Mouse (Mus musculus): ENCODE measurements around the gene Hnf4a. TPM values are rescaled to one million over a fixed set of nuclear protein-coding genes. Genes with fewer than 3 reads are reported as not detected.

Gene Hnf4a
- polyA plus RNA-seq, 1 experiment from 2014 or later: 0.07 TPM

DNA sequence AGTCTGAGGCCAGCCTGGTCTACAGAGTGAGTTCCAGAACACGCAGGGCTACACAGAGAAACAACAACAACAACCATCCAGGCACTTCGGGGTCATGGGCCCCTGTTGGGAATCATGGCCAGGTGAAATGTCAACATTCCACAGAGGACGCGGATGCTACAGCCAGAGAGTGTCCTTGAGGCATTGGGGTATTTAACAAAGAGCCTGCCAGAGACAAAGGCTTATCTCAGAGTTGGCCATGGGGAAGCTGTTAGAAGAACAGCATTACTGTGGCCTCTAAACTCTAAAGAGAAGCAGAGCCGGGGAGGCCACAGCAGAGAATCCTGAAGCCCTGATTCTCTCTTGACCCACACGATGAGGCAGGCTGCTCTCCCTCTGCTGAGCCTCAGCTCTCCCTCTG is 37.7 kb upstream of the Hnf4a start:
- H3K36me3 ChIP-seq: peaks cover 8% of the 10 kb centered on the region; the same call in 1 of the 2 replicates
- H3K9me3 ChIP-seq: no peaks in the 10 kb centered on the region
- no peak overlapping the region for H3K4me3 ChIP-seq
- ATAC-seq (ENCODE audit: borderline replicate concordance, extremely low read depth, low FRiP score, low TSS enrichment): no peak
- no peak overlapping the region for H3K4me2 ChIP-seq
- WGBS: 84% methylated on average over 6 of the region's 6 CpGs
- no peak overlapping the region for H3K27ac ChIP-seq
- H3K9ac ChIP-seq: no peak overlapping the region
- no peaks in the 10 kb centered on the region for H3K27me3 ChIP-seq
- H3K4me1 ChIP-seq: peaks cover 8% of the 10 kb centered on the region

DNA sequence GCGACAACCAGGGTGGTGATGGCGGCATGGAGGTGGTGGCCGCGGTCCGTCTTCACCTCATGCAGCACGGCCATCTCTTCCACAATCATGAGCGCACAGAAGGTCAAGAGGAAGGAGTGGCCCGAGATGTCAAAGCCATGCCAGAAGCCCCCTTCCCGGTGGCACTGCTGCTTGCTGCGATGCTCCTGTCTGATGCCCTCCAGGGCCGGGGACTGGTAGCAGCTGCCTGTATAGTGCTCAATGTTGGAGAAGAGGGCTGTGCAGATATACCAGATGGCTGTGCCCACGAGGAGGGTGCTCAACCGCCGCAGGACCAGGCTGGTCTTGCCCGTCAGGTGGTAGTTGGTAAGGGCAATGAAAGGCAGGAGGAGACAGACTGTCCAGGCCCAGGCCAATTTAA is 36.9 kb upstream of the Hnf4a start:
- Histone ChIP-seq H3K27me3 (no peaks in the 10 kb centered on the region), H3K36me3 (peaks cover 8% of the 10 kb centered on the region; the same call in 1 of the 2 replicates), H3K27ac (no peak overlapping the region), H3K4me1 (peaks cover 8% of the 10 kb centered on the region), H3K4me3 (no peak overlapping the region), H3K9ac (no peak overlapping the region), H3K4me2 (no peak overlapping the region), H3K9me3 (no peaks in the 10 kb centered on the region)
- WGBS: 91% methylated on average over 15 of the region's 15 CpGs
- no peak for ATAC-seq (ENCODE audit: borderline replicate concordance, extremely low read depth, low FRiP score, low TSS enrichment)

DNA sequence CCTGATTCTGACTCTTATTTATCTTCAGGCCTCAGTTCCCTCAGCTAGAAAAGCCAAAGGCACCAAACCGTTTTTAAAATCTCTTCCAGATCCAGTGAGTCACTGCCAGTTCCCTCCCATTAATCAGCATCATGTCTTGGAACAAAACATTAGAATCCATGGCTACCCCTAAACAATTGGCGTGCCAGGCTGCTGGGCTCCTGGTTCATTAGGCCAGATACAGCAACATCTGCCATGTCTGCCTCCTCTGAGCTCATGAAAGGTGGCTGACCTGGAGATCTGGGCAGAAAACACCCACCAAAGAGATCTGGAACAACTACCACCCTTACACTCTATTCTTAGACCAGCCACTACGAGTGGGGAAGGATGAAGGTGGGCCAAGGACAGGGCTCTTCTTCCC is 35.5 kb upstream of the Hnf4a start:
- ATAC-seq (ENCODE audit: borderline replicate concordance, extremely low read depth, low FRiP score, low TSS enrichment): no peak
- Histone ChIP-seq H3K4me1 (peaks cover 8% of the 10 kb centered on the region), H3K36me3 (peaks cover 8% of the 10 kb centered on the region; the same call in 1 of the 2 replicates), H3K4me3 (peak overlapping the region; percentile 86), H3K27me3 (no peaks in the 10 kb centered on the region), H3K9ac (0 out of 2 replicates have a peak overlapping the region, but pooled peaks have one; percentile 13), H3K9me3 (no peaks in the 10 kb centered on the region), H3K4me2 (peak overlapping the region; percentile 86), H3K27ac (no peak overlapping the region)
- 63% methylated on average over 3 of the region's 3 CpGs for WGBS

GRCm38 (mm10) chr2:163471710-163472465 is 34.7 kb upstream of the Hnf4a start:
- Histone ChIP-seq H3K9me3 (no peaks in the 10 kb centered on the region), H3K27ac (peak overlapping the region; percentile 66; the same call in 1 of the 2 replicates)
- WGBS: 3% methylated on average over 36 of the region's 36 CpGs

GRCm38 (mm10) chr2:163472466-163472851 is 34.1 kb upstream of the Hnf4a start, which contains the start of gene Fitm2:
Fitm2 (minus strand) TSS chr2:163472629.
- WGBS: 0% methylated on average over 27 of the region's 30 CpGs
- Histone ChIP-seq H3K4me2 (peak within 1 kb of the TSS; percentile 86), H3K4me3 (peak within 1 kb of the TSS; percentile 86), H3K36me3 (peaks cover 8% of the 10 kb centered on the region; the same call in 1 of the 2 replicates), H3K9me3 (no peaks in the 10 kb centered on the region), H3K4me1 (peaks cover 8% of the 10 kb centered on the region), H3K9ac (peak within 1 kb of the TSS; percentile 72), H3K27me3 (no peaks in the 10 kb centered on the region), H3K27ac (peak within 1 kb of the TSS; percentile 66; the same call in 1 of the 2 replicates)
- ATAC-seq (ENCODE audit: borderline replicate concordance, extremely low read depth, low FRiP score, low TSS enrichment): peak; percentile 90

More at GRCm38 (mm10) chr2:163471710-163472465, 34.7 kb upstream of the Hnf4a start:
- ATAC-seq (ENCODE audit: borderline replicate concordance, extremely low read depth, low FRiP score, low TSS enrichment): no peak; the same call in 1 of the 2 replicates
- peaks cover 8% of the 10 kb centered on the region for H3K4me1 ChIP-seq
- peak overlapping the region; percentile 86 for H3K4me3 ChIP-seq
- peak overlapping the region; percentile 72 for H3K9ac ChIP-seq
- peaks cover 8% of the 10 kb centered on the region; the same call in 1 of the 2 replicates for H3K36me3 ChIP-seq
- peak overlapping the region; percentile 86 for H3K4me2 ChIP-seq
- H3K27me3 ChIP-seq: no peaks in the 10 kb centered on the region

DNA sequence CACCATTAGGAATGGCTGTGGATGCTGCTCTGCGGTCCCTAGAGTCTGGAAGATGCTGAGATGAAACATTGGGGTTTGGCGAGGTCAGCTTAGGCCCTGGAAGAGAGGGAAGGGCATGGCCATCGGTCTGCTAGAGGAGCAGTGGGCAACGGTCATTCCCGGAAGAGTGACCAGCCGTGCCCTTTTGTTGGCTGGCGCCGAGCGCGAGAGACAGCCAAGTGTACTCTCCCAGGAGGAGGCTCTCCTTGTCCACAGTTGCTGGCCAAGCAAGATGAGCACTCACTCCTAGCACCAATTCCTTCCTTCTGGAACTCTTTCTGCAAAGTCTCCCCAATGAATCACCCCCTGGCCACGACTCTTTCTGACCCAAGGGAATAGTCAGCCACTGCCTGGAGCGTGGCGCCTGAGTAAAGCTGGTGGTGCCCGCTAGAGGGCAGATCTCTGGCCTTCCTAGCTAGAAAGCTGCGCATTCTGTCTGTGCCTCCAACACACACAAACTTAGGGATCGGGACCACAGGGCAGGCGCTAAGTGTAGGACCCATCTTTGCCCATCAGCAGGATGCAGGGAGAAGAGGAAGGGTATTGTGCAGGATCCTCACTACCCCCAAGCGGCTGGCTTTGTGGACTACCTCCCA is 26.3 kb upstream of the Hnf4a start:
- Histone ChIP-seq H3K27me3 (peaks cover 37% of the 10 kb centered on the region), H3K9me3 (no peaks in the 10 kb centered on the region), H3K9ac (no peak overlapping the region), H3K27ac (no peak overlapping the region), H3K36me3 (no peaks in the 10 kb centered on the region), H3K4me2 (no peak overlapping the region), H3K4me3 (no peak overlapping the region), H3K4me1 (no peaks in the 10 kb centered on the region)
- ATAC-seq (ENCODE audit: borderline replicate concordance, extremely low read depth, low FRiP score, low TSS enrichment): no peak
- 48% methylated on average over 18 of the region's 18 CpGs for WGBS

DNA sequence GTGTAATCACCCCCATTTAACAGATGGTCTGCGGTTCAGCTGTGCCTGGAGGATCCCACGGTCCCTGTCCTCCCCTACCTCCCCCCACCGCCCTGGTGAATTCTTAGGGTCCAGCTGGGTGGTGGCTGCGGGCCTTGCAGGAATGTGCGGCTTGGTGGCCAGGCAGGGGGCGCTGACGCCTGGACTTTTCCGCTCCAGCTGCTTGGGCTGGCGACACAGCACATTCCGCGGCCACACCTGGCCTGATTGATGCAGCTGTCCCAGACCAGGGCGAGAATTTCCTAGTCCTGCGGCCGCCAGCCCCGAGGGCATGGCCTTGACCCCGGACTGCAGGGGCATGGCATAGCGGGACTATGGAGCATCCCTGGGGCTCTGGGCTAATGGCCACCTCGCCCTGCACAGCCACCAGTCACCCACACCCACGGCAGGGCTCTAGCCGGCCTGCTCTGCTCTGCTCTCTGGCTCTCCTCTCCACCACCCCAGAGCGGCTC is 25.0 kb upstream of the Hnf4a start:
- H3K27ac ChIP-seq: no peak overlapping the region
- peaks cover 37% of the 10 kb centered on the region for H3K27me3 ChIP-seq
- H3K9ac ChIP-seq: no peak overlapping the region
- H3K4me1 ChIP-seq: no peaks in the 10 kb centered on the region
- H3K36me3 ChIP-seq: no peaks in the 10 kb centered on the region
- peak overlapping the region; percentile 40 for H3K4me2 ChIP-seq
- no peaks in the 10 kb centered on the region for H3K9me3 ChIP-seq
- H3K4me3 ChIP-seq: 0 out of 2 replicates have a peak overlapping the region, but pooled peaks have one; percentile 3
- peak; percentile 46; the same call in 1 of the 2 replicates for ATAC-seq (ENCODE audit: borderline replicate concordance, extremely low read depth, low FRiP score, low TSS enrichment)
- 2% methylated on average over 21 of the region's 21 CpGs for WGBS

- no peak overlapping the region for H3K4me3 ChIP-seq
- no peaks in the 10 kb centered on the region for H3K9me3 ChIP-seq
- no peak overlapping the region for H3K9ac ChIP-seq
- no peak for ATAC-seq (ENCODE audit: borderline replicate concordance, extremely low read depth, low FRiP score, low TSS enrichment)
- H3K27me3 ChIP-seq: peaks cover 14% of the 10 kb centered on the region
- no peak overlapping the region for H3K4me2 ChIP-seq
- WGBS: 78% methylated on average over 3 of the region's 3 CpGs
- no peak overlapping the region for H3K27ac ChIP-seq
- no peaks in the 10 kb centered on the region for H3K4me1 ChIP-seq
- no peaks in the 10 kb centered on the region for H3K36me3 ChIP-seq
Observed at GRCm38 (mm10) chr2:163487360-163487759, 19.2 kb upstream of the Hnf4a start.

DNA sequence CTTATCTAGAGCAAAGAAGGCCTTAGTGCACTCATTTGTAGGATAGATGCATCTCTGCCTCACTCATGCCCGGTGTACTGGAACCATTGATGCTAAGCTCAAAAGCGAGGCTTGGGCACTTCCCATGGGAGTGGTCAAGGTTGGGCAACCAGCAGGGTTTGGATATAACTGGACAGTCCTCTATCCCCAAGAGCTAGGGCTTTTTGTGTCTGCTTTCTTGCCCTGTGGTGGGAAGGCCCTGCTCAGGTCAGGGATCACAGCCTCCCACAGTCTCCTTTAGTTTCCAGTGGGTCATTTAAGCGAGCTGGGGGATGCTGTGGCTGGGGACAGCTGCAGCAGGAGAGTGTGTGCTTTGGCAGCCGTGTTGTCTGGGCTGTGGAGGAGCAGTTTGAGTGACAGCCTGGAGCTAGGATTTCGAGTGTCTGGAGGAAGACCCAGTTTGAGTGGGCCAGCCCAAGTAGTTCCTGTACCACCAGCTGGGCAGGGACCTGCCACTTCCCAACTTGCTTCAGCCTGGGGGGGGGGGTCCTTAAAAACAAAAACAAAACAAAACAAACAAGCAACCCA is 16.8 kb upstream of the Hnf4a start:
- Histone ChIP-seq H3K4me3 (no peak overlapping the region), H3K4me1 (no peaks in the 10 kb centered on the region), H3K27ac (no peak overlapping the region), H3K9ac (no peak overlapping the region), H3K36me3 (no peaks in the 10 kb centered on the region), H3K9me3 (no peaks in the 10 kb centered on the region), H3K4me2 (no peak overlapping the region), H3K27me3 (no peaks in the 10 kb centered on the region)
- 48% methylated on average over 5 of the region's 5 CpGs for WGBS
- ATAC-seq (ENCODE audit: borderline replicate concordance, extremely low read depth, low FRiP score, low TSS enrichment): no peak

- 88% methylated on average over 17 of the region's 17 CpGs for WGBS
- H3K27me3 ChIP-seq: no peaks in the 10 kb centered on the region
- ATAC-seq (ENCODE audit: borderline replicate concordance, extremely low read depth, low FRiP score, low TSS enrichment): no peak
Observed at GRCm38 (mm10) chr2:163490656-163491055, 16.0 kb upstream of the Hnf4a start.

GRCm38 (mm10) chr2:163491351-163491750 is 15.3 kb upstream of the Hnf4a start:
- no peak overlapping the region for H3K4me2 ChIP-seq
- H3K27ac ChIP-seq: no peak overlapping the region
- ATAC-seq (ENCODE audit: borderline replicate concordance, extremely low read depth, low FRiP score, low TSS enrichment): no peak
- WGBS: 36% methylated on average over 7 of the region's 7 CpGs
- no peaks in the 10 kb centered on the region for H3K27me3 ChIP-seq
- no peaks in the 10 kb centered on the region for H3K9me3 ChIP-seq
- H3K4me3 ChIP-seq: no peak overlapping the region
- no peak overlapping the region for H3K9ac ChIP-seq
- no peaks in the 10 kb centered on the region for H3K36me3 ChIP-seq
- no peaks in the 10 kb centered on the region for H3K4me1 ChIP-seq

More at GRCm38 (mm10) chr2:163490656-163491055, 16.0 kb upstream of the Hnf4a start:
- no peaks in the 10 kb centered on the region for H3K36me3 ChIP-seq
- no peak overlapping the region for H3K4me3 ChIP-seq
- H3K9me3 ChIP-seq: no peaks in the 10 kb centered on the region
- H3K9ac ChIP-seq: no peak overlapping the region
- H3K4me1 ChIP-seq: no peaks in the 10 kb centered on the region
- H3K4me2 ChIP-seq: no peak overlapping the region
- no peak overlapping the region for H3K27ac ChIP-seq

All from lung, embryonic 15.5 days (tissue).